Mouse (Mus musculus): Measurements from ENCODE around the gene 2310011J03Rik. TPM values are rescaled to one million over a fixed set of nuclear protein-coding genes. Genes with fewer than 3 reads are reported as not detected.

Gene 2310011J03Rik
- total and polyA plus RNA-seq, 3 experiments, result 65.7 to 81.5 TPM; not detected in 1

DNA sequence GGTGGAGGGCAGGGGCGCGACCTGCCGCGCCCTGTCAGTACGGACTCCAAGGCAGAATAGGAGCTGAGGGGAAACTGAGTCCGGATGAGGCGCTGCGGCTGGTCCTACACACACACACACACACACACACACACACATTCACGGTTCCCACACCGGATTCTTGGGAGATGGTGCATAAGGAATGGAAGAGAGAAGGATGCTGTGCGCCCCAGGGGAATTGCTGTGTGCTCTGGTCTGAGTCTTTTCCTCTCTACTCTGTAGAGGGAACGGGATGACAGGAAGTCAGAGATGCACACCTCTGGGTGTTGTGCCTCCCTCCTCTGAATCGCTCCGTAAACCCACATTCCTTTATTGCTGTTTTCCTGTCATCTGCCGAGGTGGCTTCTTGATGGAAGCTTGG, 21.0 kb downstream of the 2310011J03Rik start:
- TF ChIP-seq EP300 (IDR thresholded peaks at IDR 0.05; ENCODE audit: low read depth in 1 of 2, low read length in 2 of 2) (no peak), USF1 (IDR thresholded peaks at IDR 0.05; ENCODE audit: low read depth, low read length) (no peak), HCFC1 (IDR thresholded peaks at IDR 0.05; ENCODE audit: low read depth, low read length) (no peak), MAZ (IDR thresholded peaks at IDR 0.05; ENCODE audit: low read depth, low read length) (no peak), ETS1 (IDR thresholded peaks at IDR 0.05; ENCODE audit: low read depth, low read length) (no peak), CHD2 (IDR thresholded peaks at IDR 0.05; ENCODE audit: low read length) (no peak), MAFK (IDR thresholded peaks at IDR 0.05; ENCODE audit: borderline replicate concordance, low read depth, low read length) (no peak), ELF1 (IDR thresholded peaks at IDR 0.05; ENCODE audit: low read depth, low read length) (no peak), CTCF (IDR thresholded peaks at IDR 0.05 in 2 of 3, conservative IDR thresholded peaks at IDR 0.05 in 1 of 3; ENCODE audit: control insufficient read depth in 1 of 3, insufficient read depth in 1 of 3, low read depth in 2 of 3, low read length in 3 of 3, poor library complexity in 1 of 3, severe bottlenecking in 1 of 3) (no peak), MYC (IDR thresholded peaks at IDR 0.05; ENCODE audit: low read depth, low read length) (no peak), TCF12 (IDR thresholded peaks at IDR 0.05; ENCODE audit: low read depth, low read length) (no peak), ZKSCAN1 (IDR thresholded peaks at IDR 0.05; ENCODE audit: low read depth, low read length) (no peak), USF2 (IDR thresholded peaks at IDR 0.05; ENCODE audit: borderline replicate concordance in 1 of 2, insufficient read depth in 1 of 2, low read depth in 1 of 2, low read length in 2 of 2) (no peak), RCOR1 (IDR thresholded peaks at IDR 0.05; ENCODE audit: low read depth, low read length) (no peak), GABPA (IDR thresholded peaks at IDR 0.05; ENCODE audit: low read depth, low read length) (no peak)
- Histone ChIP-seq H3K9ac (ENCODE audit: control insufficient read depth, low read depth, low read length, poor library complexity, severe bottlenecking) (no peak overlapping the region), H3K4me1 (ENCODE audit: control insufficient read depth in 1 of 2, insufficient read depth in 2 of 2, low read length in 2 of 2) (peaks cover 0 to 16% of the 10 kb centered on the region in 2 experiments; a peak in 2 of 4 replicates)

DNA sequence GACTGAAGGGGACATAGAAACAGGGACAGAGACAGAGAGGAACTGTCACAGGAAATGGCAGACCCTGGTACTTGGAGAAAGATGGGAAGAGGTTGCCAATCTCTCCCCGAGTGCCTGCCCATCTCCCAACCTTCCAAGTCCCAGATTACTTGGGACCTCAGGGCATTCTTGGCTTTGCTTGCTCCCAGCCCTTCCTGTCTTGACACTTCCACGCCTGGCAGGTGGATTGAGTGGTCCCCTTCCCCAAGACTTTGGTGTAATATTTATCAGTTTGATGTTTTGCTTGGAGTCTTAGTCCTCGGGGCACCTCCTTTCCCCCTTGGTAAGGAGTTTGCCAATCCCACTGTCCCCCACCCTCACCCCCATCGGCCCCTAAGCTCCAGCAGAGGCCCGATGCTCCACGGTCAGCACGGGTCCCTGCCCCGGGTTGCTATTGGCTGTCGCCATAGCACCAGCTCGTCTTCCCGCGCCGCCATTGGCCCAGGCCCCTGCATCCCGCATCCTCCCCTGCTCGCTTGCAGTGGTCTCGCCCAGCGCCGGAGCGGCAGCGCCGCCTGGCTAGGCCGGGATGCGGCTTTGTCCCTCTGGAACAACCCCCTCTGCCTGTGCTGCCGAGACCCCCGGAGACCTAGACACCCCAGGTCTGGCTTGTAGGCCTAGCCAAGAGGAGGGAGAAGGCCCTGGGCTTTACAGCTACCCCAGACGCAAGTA, 21.6 kb downstream of the 2310011J03Rik start:
- TF ChIP-seq RAD21 (IDR thresholded peaks at IDR 0.05; ENCODE audit: low read depth, low read length), result no peak
- no peak for TF ChIP-seq MEF2A (IDR thresholded peaks at IDR 0.05; ENCODE audit: extremely low read depth, insufficient replicate concordance, low read depth, low read length, poor library complexity, severe bottlenecking)
- no peak for TF ChIP-seq USF1 (IDR thresholded peaks at IDR 0.05; ENCODE audit: low read depth, low read length)
- TF ChIP-seq MYB (IDR thresholded peaks at IDR 0.05; ENCODE audit: low read depth, low read length), result no peak
- TF ChIP-seq E2F4 (IDR thresholded peaks at IDR 0.05; ENCODE audit: borderline replicate concordance, low read depth, low read length), result no peak
- TF ChIP-seq MAX (IDR thresholded peaks at IDR 0.05; ENCODE audit: low read length), result no peak
- no peak for TF ChIP-seq POLR2A (IDR thresholded peaks at IDR 0.05; ENCODE audit: control insufficient read depth in 1 of 2, insufficient read depth in 1 of 2, low read depth in 1 of 2, low read length in 2 of 2, poor library complexity in 1 of 2)
- no peak for TF ChIP-seq ELF1 (IDR thresholded peaks at IDR 0.05; ENCODE audit: low read depth, low read length)
- no peak for TF ChIP-seq GATA1 (IDR thresholded peaks at IDR 0.05; ENCODE audit: low read depth, low read length)
- TF ChIP-seq JUND (IDR thresholded peaks at IDR 0.05; ENCODE audit: low read depth, low read length), result no peak
- TF ChIP-seq MXI1 (IDR thresholded peaks at IDR 0.05; ENCODE audit: low read depth, low read length), result no peak
- TF ChIP-seq ETS1 (IDR thresholded peaks at IDR 0.05; ENCODE audit: low read depth, low read length), result no peak
- TF ChIP-seq TAL1 (IDR thresholded peaks at IDR 0.05; ENCODE audit: low read length), result no peak
- TF ChIP-seq CTCF (IDR thresholded peaks at IDR 0.05 in 2 of 3, conservative IDR thresholded peaks at IDR 0.05 in 1 of 3; ENCODE audit: control insufficient read depth in 1 of 3, insufficient read depth in 1 of 3, low read depth in 2 of 3, low read length in 3 of 3, poor library complexity in 1 of 3, severe bottlenecking in 1 of 3), result no peak
- no peak for TF ChIP-seq HCFC1 (IDR thresholded peaks at IDR 0.05; ENCODE audit: low read depth, low read length)
- no peak for TF ChIP-seq ZNF384 (IDR thresholded peaks at IDR 0.05; ENCODE audit: low read depth, low read length)
- no peaks in the 10 kb centered on the region for H3K9me3 ChIP-seq (replicated peaks; ENCODE audit: insufficient read depth, low read length)
- H3K27me3 ChIP-seq (ENCODE audit: control insufficient read depth in 1 of 2, insufficient read depth in 2 of 2, low read length in 2 of 2), result no peaks in the 10 kb centered on the region
- H3K27ac ChIP-seq (ENCODE audit: control insufficient read depth, low read depth, low read length), result no peak overlapping the region
- no peak for DNase-seq (ENCODE audit: low read depth, low spot score)
- no peak overlapping the region for H3K9ac ChIP-seq (ENCODE audit: control insufficient read depth, low read depth, low read length, poor library complexity, severe bottlenecking)
- H3K79me2 ChIP-seq (ENCODE audit: control insufficient read depth, insufficient read depth, low read length, poor library complexity), result peaks cover 4% of the 10 kb centered on the region
- peaks cover 0 to 19% of the 10 kb centered on the region in 2 experiments; a peak in 2 of 4 replicates for H3K4me1 ChIP-seq (ENCODE audit: control insufficient read depth in 1 of 2, insufficient read depth in 2 of 2, low read length in 2 of 2)
- no peak overlapping the region for H3K4me3 ChIP-seq (ENCODE audit: control insufficient read depth in 1 of 2, insufficient read depth in 1 of 2, low read depth in 2 of 2, low read length in 2 of 2)
- H3K36me3 ChIP-seq (ENCODE audit: control insufficient read depth in 1 of 2, insufficient read depth in 2 of 2, low read length in 2 of 2), result peaks cover 3 to 7% of the 10 kb centered on the region in 2 experiments; a peak in 3 of 4 replicates

More for the DNA sequence above, 21.0 kb downstream of the 2310011J03Rik start:
- Histone ChIP-seq H3K9me3 (replicated peaks; ENCODE audit: insufficient read depth, low read length) (no peaks in the 10 kb centered on the region), H3K27me3 (ENCODE audit: control insufficient read depth in 1 of 2, insufficient read depth in 2 of 2, low read length in 2 of 2) (no peaks in the 10 kb centered on the region), H3K36me3 (ENCODE audit: control insufficient read depth in 1 of 2, insufficient read depth in 2 of 2, low read length in 2 of 2) (peaks cover 1 to 4% of the 10 kb centered on the region in 2 experiments; a peak in 2 of 4 replicates), H3K4me3 (ENCODE audit: control insufficient read depth in 1 of 2, insufficient read depth in 1 of 2, low read depth in 2 of 2, low read length in 2 of 2) (no peak overlapping the region), H3K27ac (ENCODE audit: control insufficient read depth, low read depth, low read length) (no peak overlapping the region), H3K79me2 (ENCODE audit: control insufficient read depth, insufficient read depth, low read length, poor library complexity) (no peaks in the 10 kb centered on the region)
- DNase-seq (ENCODE audit: low read depth, low spot score), result no peak

All from MEL (cell line).